Mouse (Mus musculus) lung, postnatal 36 days (tissue): ENCODE measurements around the gene Tbata.

Experiments
- DNase-seq: peaks from one replicate; pipeline ENCODE4 v3.0.0; 2022; ENCODE audit warnings: mixed read lengths

Gene Tbata

GRCm38 (mm10) chr10:61211743-61212142 is 40.0 kb downstream of the Tbata start:
- peak; percentile 66 for DNase-seq

GRCm38 (mm10) chr10:61212817-61213216 is 41.1 kb downstream of the Tbata start:
- DNase-seq: no peak

- no peak for DNase-seq
Measured at GRCm38 (mm10) chr10:61215658-61216057, 43.9 kb downstream of the Tbata start.

GRCm38 (mm10) chr10:61216163-61216562 is 44.4 kb downstream of the Tbata start:
- DNase-seq: peak; percentile 33

GRCm38 (mm10) chr10:61219318-61219717 is 47.6 kb downstream of the Tbata start:
- no peak for DNase-seq

- no peak for DNase-seq
Measured at GRCm38 (mm10) chr10:61225694-61226093, 53.9 kb downstream of the Tbata start.

GRCm38 (mm10) chr10:61226784-61227396 is 55.1 kb downstream of the Tbata start:
- DNase-seq: no peak

GRCm38 (mm10) chr10:61231756-61232155 is 60.0 kb downstream of the Tbata start:
- no peak for DNase-seq

GRCm38 (mm10) chr10:61232858-61233567 is 61.3 kb downstream of the Tbata start:
- no peak for DNase-seq

- DNase-seq: no peak
Measured at GRCm38 (mm10) chr10:61234319-61234718, 62.6 kb downstream of the Tbata start.

- DNase-seq: no peak
Measured at GRCm38 (mm10) chr10:61235677-61236267, 64.0 kb downstream of the Tbata start.

- DNase-seq: no peak
Measured at GRCm38 (mm10) chr10:61236683-61237390, 65.1 kb downstream of the Tbata start.

- no peak for DNase-seq
Measured at GRCm38 (mm10) chr10:61237391-61237785, 65.6 kb downstream of the Tbata start.
